Mouse (Mus musculus): ENCODE measurements around the gene Rnf214.

- TF ChIP-seq CTCF (IDR thresholded peaks at IDR 0.05; ENCODE audit: low read depth) (peak; percentile 77), EP300 (IDR thresholded peaks at IDR 0.05; ENCODE audit: low read depth) (no peak)
Measured at GRCm38 (mm10) chr9:45906355-45907077, at the start of gene Rnf214, which contains the start of gene Pcsk7.

All from liver, embryonic 14.5 days (tissue).